Comparison of ENCODE assay signal across 8 mouse cellular contexts in the genomic region with DNA sequence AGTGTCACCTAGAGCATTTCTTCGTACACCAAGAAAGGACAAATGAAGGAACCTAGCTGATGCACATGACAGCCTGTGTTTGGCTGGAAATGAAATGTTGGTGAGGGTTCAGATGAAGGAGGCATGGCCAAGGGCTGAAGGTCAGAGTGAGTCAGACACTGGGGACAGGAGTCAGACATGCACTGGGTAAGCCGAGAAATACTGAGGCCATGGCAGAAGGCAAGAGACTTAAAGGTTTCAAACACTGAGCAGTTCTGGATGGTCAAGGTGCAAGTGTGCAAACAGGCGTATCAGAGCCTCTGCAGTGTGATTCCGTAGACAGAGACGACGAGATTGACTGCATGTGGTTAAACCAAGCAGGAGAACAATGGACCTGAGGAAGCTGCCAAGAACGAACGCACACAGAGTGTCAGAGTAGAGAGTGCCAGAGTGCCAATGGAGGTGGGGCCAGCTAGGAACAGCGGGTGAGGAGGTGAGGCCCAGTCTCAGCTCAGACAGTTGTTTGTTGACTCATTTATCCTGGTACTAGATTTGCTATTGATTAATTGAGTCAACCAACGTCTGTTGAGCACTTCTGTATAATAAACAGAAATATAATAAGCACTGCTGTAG.
DNase-seq lines count a peak whose midpoint lies in the region; ATAC-seq and TF ChIP-seq lines count a peak whose summit lies in the region.

No protein-coding gene starts in this region.

- DNase-seq in cerebellum, adult 2 months, result peak; percentile 22 to 29
- DNase-seq in cerebellum, adult 11 months, result no peak
- peak; percentile 50 for DNase-seq in midbrain, postnatal 0 days (ENCODE audit: low spot score)
- DNase-seq in midbrain, embryonic 14.5 days, result no peak
- no peak for DNase-seq in spleen, postnatal 14 days (ENCODE audit: low spot score in 2 of 2)

- TF ChIP-seq POLR2A in cerebellum, adult 2 months (IDR thresholded peaks at IDR 0.05; ENCODE audit: borderline replicate concordance, insufficient read depth, low read length), result no peak
- TF ChIP-seq POLR2A in small intestine, adult 2 months (IDR thresholded peaks at IDR 0.05; ENCODE audit: low read depth, low read length), result no peak

- no peak for TF ChIP-seq CTCF in cerebellum, adult 2 months (IDR thresholded peaks at IDR 0.05; ENCODE audit: borderline replicate concordance, insufficient read depth, low read depth, low read length)
- no peak for TF ChIP-seq CTCF in midbrain, postnatal 0 days (IDR thresholded peaks at IDR 0.05)
- no peak for TF ChIP-seq CTCF in small intestine, adult 2 months (IDR thresholded peaks at IDR 0.05; ENCODE audit: extremely low read depth, insufficient read length, insufficient replicate concordance, low read depth, low read length)

- H3K9me3 ChIP-seq in midbrain, postnatal 0 days (ENCODE audit: low read length), result no peaks in the 10 kb centered on the region
- no peaks in the 10 kb centered on the region for H3K9me3 ChIP-seq in midbrain, embryonic 14.5 days (ENCODE audit: control insufficient read depth, low read length)
- H3K9me3 ChIP-seq in hindbrain, embryonic 16.5 days (ENCODE audit: control insufficient read depth, low read length), result peaks cover under 1% of the 10 kb centered on the region; the same call in 1 of the 2 replicates

- H3K9ac ChIP-seq in midbrain, postnatal 0 days (replicated peaks; ENCODE audit: low read length, poor library complexity, severe bottlenecking), result no peak overlapping the region
- H3K9ac ChIP-seq in midbrain, embryonic 14.5 days (replicated peaks; ENCODE audit: low read length), result no peak overlapping the region
- no peak overlapping the region for H3K9ac ChIP-seq in hindbrain, embryonic 16.5 days (ENCODE audit: low read depth, low read length)

- H3K4me2 ChIP-seq in midbrain, postnatal 0 days (ENCODE audit: low read depth, low read length, poor library complexity, severe bottlenecking), result no peak overlapping the region
- no peak overlapping the region for H3K4me2 ChIP-seq in midbrain, embryonic 14.5 days (ENCODE audit: low read length)
- no peak overlapping the region for H3K4me2 ChIP-seq in hindbrain, embryonic 16.5 days (ENCODE audit: low read length)

- H3K4me1 ChIP-seq in cerebellum, adult 2 months (ENCODE audit: control insufficient read depth, insufficient read depth, low read length), result peaks cover 6% of the 10 kb centered on the region
- no peaks in the 10 kb centered on the region for H3K4me1 ChIP-seq in midbrain, postnatal 0 days (ENCODE audit: insufficient read depth, low read length)
- H3K4me1 ChIP-seq in midbrain, embryonic 14.5 days (ENCODE audit: control insufficient read depth, insufficient read depth, low read length), result no peaks in the 10 kb centered on the region
- no peaks in the 10 kb centered on the region for H3K4me1 ChIP-seq in hindbrain, embryonic 16.5 days (ENCODE audit: control insufficient read depth, insufficient read depth, low read depth, low read length)
- peaks cover 15% of the 10 kb centered on the region; the same call in 1 of the 2 replicates for H3K4me1 ChIP-seq in small intestine, adult 2 months (ENCODE audit: control insufficient read depth, insufficient read depth, insufficient read length, low read length)

- H3K27me3 ChIP-seq in cerebellum, adult 2 months (ENCODE audit: control insufficient read depth, insufficient read depth, low read length), result no peaks in the 10 kb centered on the region
- no peaks in the 10 kb centered on the region for H3K27me3 ChIP-seq in midbrain, postnatal 0 days (ENCODE audit: insufficient read depth, low read length)
- no peaks in the 10 kb centered on the region for H3K27me3 ChIP-seq in midbrain, embryonic 14.5 days (ENCODE audit: control insufficient read depth, insufficient read depth, low read length)
- no peaks in the 10 kb centered on the region for H3K27me3 ChIP-seq in hindbrain, embryonic 16.5 days (replicated peaks; ENCODE audit: control insufficient read depth, insufficient read depth, low read length)
- H3K27me3 ChIP-seq in small intestine, adult 2 months (ENCODE audit: control insufficient read depth, insufficient read depth, low read length), result no peaks in the 10 kb centered on the region

- no peak overlapping the region for H3K4me3 ChIP-seq in cerebellum, adult 2 months (replicated peaks; ENCODE audit: insufficient read depth, low read depth, low read length)
- no peak overlapping the region for H3K4me3 ChIP-seq in midbrain, postnatal 0 days (ENCODE audit: low read depth, low read length)
- no peak overlapping the region for H3K4me3 ChIP-seq in midbrain, embryonic 14.5 days (replicated peaks; ENCODE audit: low read depth, low read length)
- H3K4me3 ChIP-seq in hindbrain, embryonic 16.5 days (ENCODE audit: low read length), result no peak overlapping the region
- peak overlapping the region; percentile 8; the same call in 1 of the 2 replicates for H3K4me3 ChIP-seq in small intestine, adult 2 months (ENCODE audit: low read depth, low read length)

- no peak for ATAC-seq in midbrain, postnatal 0 days (ENCODE audit: low FRiP score)
- no peak for ATAC-seq in midbrain, embryonic 14.5 days (ENCODE audit: low FRiP score, low TSS enrichment)
- ATAC-seq in hindbrain, embryonic 16.5 days, result peak; percentile 57; the same call in 1 of the 2 replicates
- no peak for ATAC-seq in megakaryocyte progenitor cell, adult 5-6 weeks (replicated peaks; ENCODE audit: poor library complexity)

- no peak overlapping the region for H3K27ac ChIP-seq in cerebellum, adult 2 months (ENCODE audit: insufficient read depth, low read length)
- no peak overlapping the region for H3K27ac ChIP-seq in midbrain, postnatal 0 days (ENCODE audit: low read depth, low read length)
- H3K27ac ChIP-seq in midbrain, embryonic 14.5 days (replicated peaks; ENCODE audit: low read depth, low read length), result no peak overlapping the region
- H3K27ac ChIP-seq in hindbrain, embryonic 16.5 days (ENCODE audit: low read depth, low read length), result no peak overlapping the region
- peak overlapping the region; percentile 84 for H3K27ac ChIP-seq in small intestine, adult 2 months (ENCODE audit: insufficient read depth, low read depth, low read length)

- no peaks in the 10 kb centered on the region for H3K36me3 ChIP-seq in midbrain, postnatal 0 days (ENCODE audit: insufficient read depth, low read length)
- no peaks in the 10 kb centered on the region for H3K36me3 ChIP-seq in midbrain, embryonic 14.5 days (ENCODE audit: control insufficient read depth, insufficient read depth, low read length)
- H3K36me3 ChIP-seq in hindbrain, embryonic 16.5 days (ENCODE audit: control insufficient read depth, insufficient read depth, low read length), result no peaks in the 10 kb centered on the region
- H3K36me3 ChIP-seq in small intestine, adult 2 months (ENCODE audit: control insufficient read depth, insufficient read depth, low read length), result no peaks in the 10 kb centered on the region

- WGBS in cerebellum, adult 2 months, result 26% methylated on average over 10 of the region's 10 CpGs
- WGBS in midbrain, postnatal 0 days, result 51% methylated on average over 10 of the region's 10 CpGs
- 47% methylated on average over 10 of the region's 10 CpGs for WGBS in midbrain, embryonic 14.5 days
- 40% methylated on average over 10 of the region's 10 CpGs for WGBS in hindbrain, embryonic 16.5 days
- 22% methylated on average over 10 of the region's 10 CpGs for WGBS in small intestine, adult 2 months

Comparison
In these comparisons a context has a peak if more than half of its experiments do, and no peak if none do; other contexts are left out.
1. DNase-seq: peak in cerebellum, adult 2 months (2 of 2) and midbrain, postnatal 0 days (single experiment); none in cerebellum, adult 11 months (single experiment), midbrain, embryonic 14.5 days (single experiment) and spleen, postnatal 14 days (0 of 2).